Mouse (Mus musculus) urinary bladder, postnatal 14 days (tissue): ENCODE measurements around the gene Bmt2.

Source experiments
- DNase-seq: peaks from one replicate; pipeline ENCODE4 v3.0.0; 2021; ENCODE audit warnings: low spot score

The Bmt2 gene

GRCm38 (mm10) chr6:13617110-13617509 lies 60.7 kb downstream of the Bmt2 start:
- no peak for DNase-seq

DNA sequence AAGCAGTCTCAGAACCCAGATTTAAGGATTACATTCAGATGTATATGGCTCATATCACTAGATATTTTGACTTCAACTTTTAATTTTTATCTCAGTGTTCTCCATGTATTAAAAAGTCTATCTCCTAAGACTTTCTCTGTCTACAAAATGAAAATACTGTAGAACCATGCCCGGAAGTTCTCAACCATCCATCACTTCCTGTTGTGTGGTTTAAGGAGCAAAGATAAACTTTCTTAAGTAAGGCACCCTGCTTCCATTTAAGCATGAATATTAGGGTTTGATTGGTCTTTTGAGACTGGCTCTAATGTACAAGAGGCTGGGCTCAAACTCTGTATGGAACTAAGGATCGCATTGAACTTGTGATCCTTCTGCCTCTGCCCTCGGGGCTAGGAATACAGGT lies 63.2 kb downstream of the Bmt2 start:
- no peak for DNase-seq

- DNase-seq, result no peak
Observed at GRCm38 (mm10) chr6:13613671-13614070, 64.1 kb downstream of the Bmt2 start.

GRCm38 (mm10) chr6:13610869-13611268 lies 66.9 kb downstream of the Bmt2 start:
- DNase-seq, result no peak

DNA sequence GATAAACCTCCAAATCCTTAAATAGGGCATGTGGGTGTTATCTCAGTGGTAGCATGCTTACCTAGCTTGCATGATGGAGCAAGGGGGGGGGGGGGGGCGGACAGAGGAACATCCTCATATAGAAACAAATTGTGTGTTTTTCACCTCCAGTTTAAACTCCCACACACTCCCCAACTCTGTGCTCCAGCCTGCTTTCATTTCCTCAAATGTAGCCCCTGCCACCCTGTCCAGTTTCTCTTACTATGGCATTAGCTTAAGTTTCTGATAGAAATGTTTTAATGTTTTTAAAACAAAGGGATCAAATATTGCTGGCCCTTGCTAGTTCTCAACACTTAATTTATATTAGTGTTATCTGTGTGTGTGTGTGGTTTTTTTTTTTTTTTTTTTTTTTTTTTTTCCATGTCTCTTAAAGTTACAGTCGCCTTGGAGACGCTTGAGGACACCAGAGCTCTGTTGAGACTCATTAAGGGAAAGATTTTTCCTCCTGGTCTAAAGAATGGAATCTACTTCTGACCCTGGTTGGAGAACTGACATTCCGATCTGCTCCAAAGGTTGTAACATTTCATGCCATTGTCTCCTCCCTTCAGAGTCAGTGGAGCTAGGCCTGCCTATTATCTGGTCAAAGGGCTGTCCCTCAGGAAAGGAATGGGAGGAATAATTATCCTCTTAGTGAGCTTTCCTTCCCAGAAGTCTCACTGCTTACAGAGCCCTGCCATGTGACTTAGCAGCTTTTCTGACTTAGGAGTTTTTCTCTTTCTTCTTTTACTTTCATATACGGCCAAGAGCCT lies 68.2 kb downstream of the Bmt2 start:
- DNase-seq, result no peak

- DNase-seq, result peak; percentile 94
Observed at GRCm38 (mm10) chr6:13607621-13608493, 69.9 kb downstream of the Bmt2 start, which contains the start of gene Tmem168. Gene Tmem168 (minus strand): TSS chr6:13608100.

DNA sequence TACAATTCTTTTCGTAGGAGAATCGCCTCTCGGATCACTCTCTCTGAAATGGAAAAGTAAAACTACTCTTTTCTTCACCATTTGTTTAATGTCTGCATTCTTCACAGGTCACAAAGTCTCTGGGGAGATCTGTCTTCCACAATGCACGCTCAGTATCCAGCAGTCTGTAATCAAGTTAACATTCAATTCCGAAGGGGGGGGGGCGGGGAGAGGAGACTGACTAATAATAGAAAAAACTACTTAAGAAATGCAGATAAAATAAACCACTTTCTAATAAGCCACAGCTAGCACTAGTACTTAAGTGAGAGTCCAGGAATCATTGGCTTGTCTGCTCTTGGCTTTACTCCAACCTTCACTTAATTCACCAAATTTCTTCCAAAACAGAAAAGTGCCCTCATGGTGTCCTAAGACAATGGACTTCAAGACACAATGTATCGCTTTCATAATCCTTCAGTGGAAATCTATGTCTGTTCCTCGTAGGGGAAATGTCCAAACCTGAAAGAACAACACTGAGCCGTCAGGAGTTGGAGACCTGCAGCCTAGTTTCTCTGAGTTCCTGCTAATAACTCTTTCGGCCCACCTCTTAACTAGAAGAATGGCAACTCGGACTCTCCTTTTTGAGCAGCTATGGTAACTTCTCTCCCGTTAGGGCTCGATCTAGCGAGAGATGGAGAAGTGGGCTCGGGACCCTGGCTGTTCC lies 70.7 kb downstream of the Bmt2 start:
- DNase-seq, result no peak

DNA sequence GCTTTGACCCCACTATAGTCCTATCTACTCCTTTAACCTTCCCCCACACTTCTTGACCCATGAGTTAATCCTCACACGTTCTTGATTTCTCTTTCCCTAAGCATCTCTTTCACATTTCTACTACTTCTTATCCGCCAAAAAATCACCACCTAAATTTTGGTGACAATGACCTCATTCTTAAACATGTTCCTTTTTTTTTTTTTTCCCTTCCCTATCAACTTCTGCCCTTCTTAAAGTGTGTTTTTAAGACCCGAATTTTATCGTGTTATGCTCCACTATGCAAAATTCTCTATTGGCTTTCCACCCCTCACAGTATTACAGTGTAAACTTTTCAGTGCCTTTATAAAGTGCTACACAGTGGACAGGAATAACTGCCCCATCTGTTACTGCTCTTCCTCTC lies 71.4 kb downstream of the Bmt2 start:
- no peak for DNase-seq

DNA sequence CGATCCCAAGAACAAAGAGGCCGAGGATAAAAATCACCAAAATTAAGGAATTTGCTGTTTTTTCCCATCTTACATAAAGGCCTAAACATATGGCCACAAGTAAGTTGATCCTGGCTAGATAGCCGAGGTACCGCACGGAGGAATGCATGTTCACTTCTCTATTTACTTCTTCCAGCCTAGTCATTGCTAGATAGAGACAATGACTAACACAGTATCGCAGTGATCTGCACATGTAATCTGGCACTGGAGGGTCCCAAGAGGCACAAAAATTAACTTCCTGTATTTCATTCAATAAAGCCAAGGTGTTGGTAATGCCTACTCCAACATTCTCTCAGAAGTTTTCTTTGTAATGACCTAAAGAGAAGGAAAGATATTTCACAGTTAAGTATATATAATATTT lies 74.6 kb downstream of the Bmt2 start:
- DNase-seq, result no peak

DNA sequence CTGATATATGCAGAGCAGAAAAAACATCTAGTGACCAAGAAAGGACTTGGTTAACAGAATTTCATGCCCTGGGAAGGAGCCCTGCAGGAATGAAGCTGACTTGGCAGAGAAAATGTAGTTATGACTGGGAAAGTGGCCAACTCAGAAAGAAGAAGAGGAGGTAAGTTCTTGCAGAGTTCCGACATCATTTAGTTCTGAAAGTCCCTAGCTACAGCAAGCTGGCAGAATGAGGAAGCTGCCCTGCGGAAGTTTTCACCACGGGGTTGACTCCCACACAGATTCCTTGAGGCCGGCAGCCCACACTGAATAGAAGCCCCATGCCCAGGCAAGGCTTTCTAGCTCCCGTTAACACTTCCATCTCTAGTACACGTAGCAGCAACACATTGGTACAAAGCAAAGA lies 76.2 kb downstream of the Bmt2 start:
- DNase-seq, result peak; percentile 22

GRCm38 (mm10) chr6:13598239-13598923 lies 79.4 kb downstream of the Bmt2 start:
- DNase-seq, result no peak

- DNase-seq, result no peak
Observed at GRCm38 (mm10) chr6:13592729-13593345, 84.9 kb downstream of the Bmt2 start.

DNA sequence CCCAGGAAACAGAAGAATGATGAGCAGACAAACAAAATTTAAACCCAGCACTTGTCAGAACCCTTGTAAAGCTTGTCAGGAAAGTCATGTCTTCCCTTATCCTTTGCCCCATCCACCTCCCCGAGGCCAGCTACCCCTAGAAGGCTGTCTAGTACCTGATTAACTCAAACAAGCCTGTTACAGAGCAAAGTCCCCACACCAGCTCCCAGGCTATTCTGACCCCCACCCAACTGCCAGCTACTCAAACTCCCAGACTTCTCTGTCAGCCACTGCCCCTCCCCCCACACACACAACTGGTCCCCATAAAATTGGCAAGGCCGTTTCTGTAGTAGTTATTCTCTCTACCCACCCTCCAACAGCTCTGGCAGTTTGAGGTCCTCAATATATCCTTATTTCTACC lies 91.2 kb downstream of the Bmt2 start:
- DNase-seq, result no peak

DNA sequence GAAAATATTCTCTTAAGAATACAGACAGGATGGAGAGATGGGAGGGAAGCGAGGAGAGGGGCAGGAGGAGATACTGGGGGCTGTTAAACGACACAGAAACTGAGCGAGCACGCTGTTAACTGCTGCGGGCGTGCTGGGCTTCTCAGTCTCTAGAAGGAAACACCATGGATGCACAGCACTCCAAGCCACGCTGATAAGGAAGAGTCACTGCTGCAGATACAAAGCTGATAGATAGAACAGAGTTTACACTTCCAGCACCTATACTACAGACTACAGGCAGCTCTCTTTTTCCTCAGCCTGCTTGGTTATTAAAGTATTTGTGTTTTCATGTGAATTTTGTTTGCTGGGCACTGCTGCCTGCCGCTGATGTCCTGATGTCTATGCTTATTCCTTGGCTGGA lies 91.6 kb downstream of the Bmt2 start:
- no peak for DNase-seq

DNA sequence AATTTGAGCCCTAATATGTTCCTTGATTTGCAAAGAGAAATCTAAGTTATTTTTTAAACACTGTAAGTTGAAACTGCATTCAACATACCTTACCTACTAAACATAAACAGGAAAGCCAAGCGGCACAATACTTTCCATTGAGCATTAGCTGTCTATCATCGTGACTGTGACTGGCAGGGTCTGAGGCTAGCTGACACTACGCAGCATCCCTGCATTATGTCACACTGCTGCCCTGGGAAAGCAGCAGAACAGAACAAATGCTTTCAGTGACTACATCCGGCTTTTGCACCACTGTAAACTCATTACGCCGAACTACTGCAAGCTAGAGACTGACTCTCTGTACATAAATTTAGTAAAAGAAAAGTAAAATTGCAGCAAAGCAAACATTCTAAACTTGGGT lies 93.0 kb downstream of the Bmt2 start:
- DNase-seq, result no peak

DNA sequence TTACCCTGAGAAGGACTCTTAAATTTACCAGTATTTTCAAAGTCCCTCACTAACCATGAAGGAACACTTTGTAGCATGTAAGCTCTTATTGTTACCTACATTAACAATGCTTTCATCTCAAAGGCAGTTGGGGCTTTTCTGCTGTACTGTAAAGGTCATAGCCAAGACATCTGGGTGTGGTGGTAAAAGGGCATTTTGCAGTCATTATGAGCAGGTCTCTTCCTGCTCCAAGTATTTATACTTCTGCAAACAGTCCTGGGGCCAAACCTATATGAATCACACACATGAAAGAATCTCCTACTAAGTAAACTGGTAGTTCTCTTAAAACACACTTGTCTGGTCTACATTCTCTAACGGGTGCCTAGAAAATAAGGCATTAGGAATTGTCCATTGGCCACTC lies 95.7 kb downstream of the Bmt2 start:
- no peak for DNase-seq
